Mouse (Mus musculus) left cerebral cortex, postnatal 36 days (tissue): ENCODE results near the gene Gm28053. TPM values are rescaled to one million over a fixed set of nuclear protein-coding genes. Genes with fewer than 3 reads are reported as not detected.

Source experiments
- DNase-seq, 2 experiments: peaks; one replicate each; pipeline ENCODE4 v3.0.0; 2021 to 2022; ENCODE audit warnings: low spot score in 2 of 2, mixed read lengths in 1 of 2
- intact Hi-C: fragments of 180-260 bp; cut with DNase I; formaldehyde crosslinking; loops from one replicate; pipeline ENCODE4 v1.15.1; 2025
- total RNA-seq, 2 experiments: library from RNA; stranded (reverse); gene quantifications; 2 replicates each; pipeline ENCODE4 v1.2.3; 2021

Gene Gm28053
- total RNA-seq, 2 experiments from 2014 or later: not detected

- no peak for DNase-seq
- intact Hi-C loops: no loop called here
Observed at GRCm38 (mm10) chr6:48785189-48785588, 66.8 kb downstream of the Gm28053 start.

- intact Hi-C loops: no loop called here
- no peak for DNase-seq
Observed at GRCm38 (mm10) chr6:48785601-48786000, 67.2 kb downstream of the Gm28053 start.

- no peak for DNase-seq
- intact Hi-C loops: no loop called here
Observed at GRCm38 (mm10) chr6:48787867-48788266, 69.5 kb downstream of the Gm28053 start.

GRCm38 (mm10) chr6:48801897-48802296, 83.5 kb downstream of the Gm28053 start:
- intact Hi-C loops: no loop called here
- no peak for DNase-seq

Other genes with a start within 250 kb of the Gm28053 start
- gene Atp6v0e2, start 181.0 kb upstream of the Gm28053 start, total RNA-seq: 100 to 1,000 TPM; 418 to 471 TPM
- gene Lrrc61, start 163.8 kb upstream of the Gm28053 start, total RNA-seq: 10 to 100 TPM; 31.6 to 43.3 TPM
- gene Rarres2, start 145.8 kb upstream of the Gm28053 start, total RNA-seq: 10 to 100 TPM; 12.5 to 13.1 TPM
- not detected for gene Gm45021, start 129.0 kb upstream of the Gm28053 start, total RNA-seq
- 10 to 100 TPM; 51.8 to 59.8 TPM for gene Repin1, start 124.7 kb upstream of the Gm28053 start, total RNA-seq
- not detected for gene Gm44965, start 124.7 kb upstream of the Gm28053 start, total RNA-seq
- gene Zfp775, start 116.5 kb upstream of the Gm28053 start, total RNA-seq: 1 to 10 TPM; 6.6 to 7.6 TPM
- gene AI854703, start 91.8 kb upstream of the Gm28053 start, total RNA-seq: 10 to 100 TPM; 15.9 to 18.0 TPM
- gene Gimap8, start 71.4 kb upstream of the Gm28053 start, total RNA-seq: under 1 TPM; 0.74 to 0.95 TPM
- gene Gimap9, start 42.5 kb upstream of the Gm28053 start, total RNA-seq: under 1 TPM; 0.37 to 0.57 TPM
- under 1 TPM in 1 of 2 experiments, not detected in 1; 0.54 TPM for gene Gimap4, start 34.1 kb upstream of the Gm28053 start, total RNA-seq
- 1 to 10 TPM; 4.8 to 5.9 TPM for gene Gimap6, start 10.4 kb upstream of the Gm28053 start, total RNA-seq
- not detected for gene Gimap7, start within 50 bp of the Gm28053 start, total RNA-seq
- 1 to 10 TPM; 1.9 to 3.1 TPM for gene Gimap1, start 20.4 kb downstream of the Gm28053 start, total RNA-seq
- 1 to 10 TPM in 1 of 2 experiments, under 1 TPM in 1; 0.96 to 1.1 TPM for gene Gimap5, start 27.6 kb downstream of the Gm28053 start, total RNA-seq
- not detected for gene Gimap3, start 52.2 kb downstream of the Gm28053 start, total RNA-seq
- gene Tmem176a, start 122.3 kb downstream of the Gm28053 start, total RNA-seq: 10 to 100 TPM; 29.4 to 31.1 TPM
- 10 to 100 TPM; 46.4 to 49.6 TPM for gene Tmem176b, start 122.9 kb downstream of the Gm28053 start, total RNA-seq
- gene Aoc1, start 154.3 kb downstream of the Gm28053 start, total RNA-seq: not detected
- not detected for gene 1600015I10Rik, start 211.3 kb downstream of the Gm28053 start, total RNA-seq